Mouse (Mus musculus) cerebellum, adult 9-10 months (tissue): ENCODE measurements around the gene Ldhb.
"Not testable (repeated sequence)": the region's sequence is repeated elsewhere in the genome, so short reads cannot be mapped to it uniquely, and the experiment has no call there.

ENCODE experiments used
- DNase-seq: peaks from one replicate; pipeline ENCODE4 v3.0.0; 2022

Ldhb gene

DNA sequence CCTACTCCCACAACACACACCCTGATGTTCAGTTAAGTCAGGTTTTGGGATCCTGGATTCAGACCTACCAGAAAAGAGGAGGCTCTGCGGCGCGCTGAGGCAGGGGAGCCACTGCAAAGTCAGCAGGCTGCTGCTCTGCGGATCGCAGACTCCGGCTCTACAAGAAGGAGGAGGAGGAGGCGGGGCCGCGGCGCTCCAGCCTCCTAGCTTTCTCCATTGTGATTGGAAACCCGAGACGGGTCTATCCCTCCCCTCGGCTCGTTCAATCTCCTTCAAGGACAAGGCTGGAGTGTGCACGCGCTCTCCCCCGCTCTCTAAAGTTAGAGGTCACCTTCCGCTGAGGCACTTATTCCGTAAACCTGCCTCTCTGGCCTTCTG is at the start of gene Ldhb:
Gene Ldhb, minus strand, starts transcription at position 173 of the 378 bp plus-strand sequence.
- peak; percentile 92 for DNase-seq

DNA sequence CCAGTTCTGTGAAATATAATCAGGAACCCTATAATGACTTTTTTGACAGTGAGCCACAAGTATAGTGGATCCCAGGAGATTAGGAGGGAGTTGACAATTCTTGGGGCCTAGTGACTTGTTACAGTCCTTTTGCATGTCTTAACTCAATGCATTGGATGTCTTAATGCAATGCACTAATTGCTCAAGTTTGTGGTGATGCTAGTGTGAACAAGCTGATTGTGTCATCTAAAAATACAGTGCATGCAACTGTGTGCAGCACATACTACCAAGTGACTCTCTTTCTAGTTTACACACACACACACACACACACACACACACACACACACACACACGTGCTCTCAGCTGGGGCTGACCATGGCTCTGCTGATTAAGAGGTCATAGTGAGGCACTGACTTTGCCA is 48.2 kb upstream of the Ldhb start:
- DNase-seq: no peak

DNA sequence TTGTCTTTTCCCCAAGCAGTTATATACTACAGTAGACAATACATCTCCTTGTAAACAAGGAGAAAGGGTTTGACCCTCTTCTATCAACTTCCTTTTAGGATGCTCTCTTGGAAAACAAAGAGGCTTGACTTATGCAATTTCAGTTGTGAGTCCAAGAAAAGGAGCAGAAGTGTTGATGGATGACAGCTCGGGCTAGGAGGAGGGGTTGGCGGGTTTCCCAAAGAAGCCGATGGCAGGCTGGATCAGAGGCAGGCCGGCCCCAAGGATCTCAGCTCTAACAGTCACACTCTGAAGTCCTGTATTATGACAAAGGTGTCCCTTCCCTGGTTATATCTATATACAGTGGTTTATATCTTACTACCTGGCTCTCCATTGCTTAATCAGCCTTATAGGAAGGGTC is 43.7 kb upstream of the Ldhb start:
- DNase-seq: no peak

DNA sequence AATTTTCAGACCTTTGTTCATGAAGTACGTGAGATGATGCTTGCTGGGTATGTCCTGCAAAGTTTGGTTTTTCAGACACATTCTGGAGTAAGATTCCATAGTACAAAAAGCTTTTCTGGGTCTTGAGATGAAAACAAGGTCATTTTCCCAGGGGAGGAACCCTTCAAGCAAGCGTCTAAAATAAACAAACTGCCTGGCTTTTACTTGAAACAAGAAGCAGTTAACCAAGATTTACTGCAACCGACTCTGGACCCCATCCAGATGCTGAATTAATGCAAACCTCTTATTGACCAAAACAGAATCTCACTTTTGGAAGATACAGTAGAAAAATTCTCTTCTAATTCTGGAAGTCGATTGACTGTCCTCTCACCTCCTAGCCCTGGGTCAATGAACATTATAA is 43.1 kb upstream of the Ldhb start:
- DNase-seq: no peak

DNA sequence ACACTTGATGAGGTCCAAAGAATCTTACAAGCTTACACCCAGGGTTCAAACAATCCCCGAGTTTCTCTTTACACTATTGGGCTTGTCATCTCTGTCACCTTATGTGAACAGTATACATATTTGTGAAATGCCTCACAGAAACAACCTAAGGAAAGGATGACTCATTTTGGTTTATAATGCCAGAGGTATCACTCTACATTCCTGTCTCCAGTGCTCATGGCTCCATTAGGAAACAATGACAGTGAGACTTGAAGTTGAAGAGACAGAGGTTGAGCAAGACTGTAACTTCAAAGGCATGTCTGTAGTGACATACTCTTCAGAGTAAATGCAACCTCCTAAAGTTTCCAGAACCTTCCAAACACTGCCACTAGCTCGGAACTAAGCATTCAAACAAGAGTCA is 40.6 kb upstream of the Ldhb start:
- no peak for DNase-seq

DNA sequence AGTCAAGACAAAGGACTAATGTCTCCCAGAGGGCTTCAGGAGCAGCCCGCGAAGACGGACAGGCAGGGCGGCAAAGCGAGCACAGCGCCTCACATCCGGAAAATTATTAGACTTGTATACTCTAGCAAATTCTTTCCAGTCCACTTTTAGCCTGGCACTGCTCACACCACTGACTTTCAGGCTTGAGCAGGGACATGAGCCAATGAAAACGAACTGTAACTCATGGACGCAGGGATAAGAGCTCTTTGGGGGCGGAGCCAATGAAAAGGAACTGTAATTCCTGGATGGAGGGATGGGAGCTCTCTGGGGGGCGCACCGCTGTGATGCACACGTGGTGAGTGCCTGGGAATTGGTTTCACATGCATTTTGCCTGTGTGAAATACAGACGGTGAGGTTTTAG is 37.4 kb upstream of the Ldhb start:
- DNase-seq: no peak

DNA sequence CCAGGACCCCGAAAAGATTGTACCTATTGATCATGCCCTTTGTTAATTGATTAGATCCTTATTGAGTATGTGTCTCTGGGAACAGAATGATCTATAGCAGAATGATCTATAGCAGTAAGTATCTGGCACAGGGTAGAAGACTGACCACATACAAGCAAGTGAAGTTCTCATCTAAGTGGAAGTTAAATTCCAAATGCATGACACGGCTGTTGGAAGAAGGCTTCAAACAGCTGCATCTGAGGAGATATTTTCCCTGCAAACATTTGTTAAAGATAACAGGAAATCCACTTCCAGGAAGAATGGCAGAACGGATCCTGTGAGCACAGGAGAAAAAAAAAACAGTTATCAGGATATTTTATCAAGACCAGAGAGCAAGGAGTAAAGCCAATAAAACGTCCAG is 35.9 kb upstream of the Ldhb start:
- no peak for DNase-seq

DNA sequence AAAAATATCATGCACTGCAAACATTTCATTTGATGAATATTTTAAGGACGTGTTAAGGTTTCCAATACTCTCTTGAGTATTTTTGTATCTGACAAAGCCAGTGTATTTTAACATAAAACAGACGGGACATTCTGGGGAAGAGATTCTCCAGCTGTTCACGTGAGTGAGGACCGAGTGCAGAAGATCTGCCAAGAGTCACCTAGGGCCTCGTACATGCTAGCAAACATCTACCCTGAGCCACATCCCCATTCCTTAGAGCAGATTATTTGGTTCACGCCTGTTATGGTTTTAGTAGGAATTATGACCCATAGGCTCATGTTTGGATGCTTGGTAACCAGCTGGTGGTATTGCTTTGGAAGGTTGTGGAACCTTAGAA is 35.0 kb upstream of the Ldhb start:
- no peak for DNase-seq

DNA sequence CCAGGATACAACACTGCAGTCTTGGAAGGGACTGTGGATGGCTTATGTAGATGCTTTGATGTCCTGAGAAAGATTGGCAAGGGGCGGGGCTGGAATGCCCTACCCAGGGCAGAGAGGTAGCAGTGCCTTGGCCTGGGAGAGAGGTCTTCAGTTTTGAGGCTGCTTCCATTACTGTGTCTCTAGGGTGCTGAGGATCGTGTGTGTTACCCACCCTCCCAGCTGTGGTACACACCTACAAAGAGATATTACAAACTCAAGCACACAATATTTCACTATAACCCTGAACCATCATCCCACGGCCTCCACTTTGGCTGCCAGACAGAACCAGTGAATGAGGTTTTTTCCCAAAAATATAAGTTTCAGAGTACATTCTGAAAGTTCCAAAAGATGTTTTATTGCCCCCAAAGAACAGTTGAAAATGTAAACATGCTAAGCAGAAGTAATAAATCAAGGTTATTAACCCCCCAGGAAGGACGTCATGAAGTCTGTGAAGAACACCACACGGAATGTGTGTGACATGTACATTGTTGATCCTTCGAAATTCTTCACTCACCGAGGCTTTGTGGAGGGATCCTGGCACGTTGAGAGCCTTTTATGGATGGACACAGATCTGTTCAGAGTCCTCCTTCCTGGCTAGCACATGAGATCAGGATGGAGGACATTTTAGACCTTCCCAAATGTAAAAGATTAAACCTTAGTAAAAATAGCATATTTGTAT is 34.5 kb upstream of the Ldhb start:
- no peak for DNase-seq

DNA sequence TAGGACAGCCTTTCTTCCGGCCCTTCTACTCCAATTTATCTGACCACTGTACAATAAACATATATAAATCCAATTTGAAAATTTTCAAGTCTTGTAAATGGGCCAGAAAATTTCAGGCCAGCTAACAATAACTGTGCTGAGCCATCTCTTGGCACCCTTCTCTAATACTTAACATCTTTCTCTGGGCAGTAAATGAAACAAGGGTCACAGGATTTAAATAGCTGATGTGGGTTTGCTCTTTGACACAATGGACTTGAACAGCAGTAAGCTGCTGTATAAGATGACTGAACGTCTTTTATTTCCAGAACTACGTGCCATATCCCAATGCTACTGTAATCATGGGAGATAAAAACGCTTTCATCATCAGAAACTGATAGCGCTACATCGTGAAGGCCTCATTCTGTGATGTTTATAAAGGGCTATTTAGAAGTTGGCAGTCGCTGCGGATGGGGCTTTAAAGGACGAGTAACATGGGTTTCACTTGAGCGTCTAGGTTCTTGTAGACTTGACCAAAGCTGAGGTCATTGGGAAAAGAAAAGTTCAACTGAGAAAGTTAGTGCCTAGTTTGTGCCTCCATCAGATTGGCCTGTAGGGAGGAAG is 32.9 kb upstream of the Ldhb start:
- no peak for DNase-seq

DNA sequence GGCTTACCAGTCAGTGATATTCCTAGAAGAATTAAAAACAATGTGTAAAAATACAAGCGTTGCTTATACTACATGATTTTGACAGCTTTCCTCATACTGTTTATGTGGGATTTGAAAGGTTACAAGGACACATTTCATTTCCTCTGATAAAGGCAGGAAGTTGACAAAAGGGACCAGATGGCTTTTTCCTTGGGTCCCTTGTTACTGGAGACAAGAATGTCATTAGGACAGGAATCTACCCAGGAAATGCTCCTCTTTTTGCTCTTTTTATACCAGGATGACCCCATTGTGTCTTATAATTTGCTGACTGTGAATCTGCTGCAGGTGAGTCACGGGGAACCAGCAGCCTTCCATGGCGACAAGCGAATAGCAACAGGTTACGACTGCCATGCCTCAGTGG is 32.4 kb upstream of the Ldhb start:
- no peak for DNase-seq

DNA sequence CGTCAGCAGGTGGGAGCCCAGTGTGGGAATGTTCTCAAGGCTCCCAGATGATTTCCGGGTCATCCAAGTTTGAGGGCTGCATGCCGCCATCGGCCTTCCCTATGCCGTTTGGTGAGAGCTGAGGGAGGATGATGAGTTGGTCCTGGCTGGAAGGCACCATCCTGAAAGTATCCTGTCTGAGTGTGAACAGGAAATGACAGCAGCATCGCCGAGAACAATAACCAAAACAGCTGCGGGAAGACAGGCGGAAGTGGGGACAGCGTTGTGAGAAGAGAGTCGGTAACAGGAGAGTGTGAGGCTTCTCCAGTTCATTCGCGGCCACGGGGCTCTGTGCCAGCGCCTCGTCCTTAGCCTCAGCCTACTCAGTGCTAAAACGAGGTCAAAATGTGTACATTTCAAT is 30.7 kb upstream of the Ldhb start:
- DNase-seq: no peak

DNA sequence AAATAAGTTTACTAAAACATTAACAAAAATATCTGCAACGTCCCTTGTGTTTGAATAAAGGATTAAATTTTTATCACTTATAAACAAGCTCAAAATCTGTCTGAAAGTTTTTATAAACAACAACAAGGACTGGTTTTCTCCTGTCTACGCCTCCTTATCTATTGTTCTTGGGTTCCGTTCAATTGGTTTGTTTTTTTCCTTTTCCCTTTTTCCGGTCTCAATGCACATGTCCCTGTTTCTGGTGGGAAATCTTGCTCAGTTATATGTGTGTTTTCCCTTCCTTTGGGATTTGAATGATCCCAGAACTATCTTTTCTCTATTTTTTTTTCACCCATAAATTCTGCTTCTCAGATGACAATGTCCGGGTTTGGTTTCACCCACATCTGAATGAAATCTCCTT is 25.7 kb upstream of the Ldhb start:
- DNase-seq: no peak

DNA sequence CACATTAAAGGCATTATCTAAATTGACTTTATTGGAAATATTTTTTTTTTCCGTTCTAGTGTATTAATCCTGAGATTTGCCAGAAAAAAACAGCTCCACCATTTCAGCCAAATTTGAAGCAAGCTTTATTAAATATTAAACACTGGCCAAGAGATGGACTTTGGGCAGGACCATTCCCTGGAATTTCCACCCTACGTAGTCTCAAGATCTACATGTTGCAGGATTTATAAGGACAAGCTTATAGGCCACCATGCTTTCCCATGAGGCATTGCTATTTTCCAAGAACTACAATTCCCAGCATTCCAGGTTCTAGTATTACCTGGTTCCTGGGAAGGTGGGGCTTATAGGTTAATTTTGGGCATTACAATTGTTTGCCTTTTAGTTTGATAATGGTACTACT is 24.9 kb upstream of the Ldhb start:
- DNase-seq: no peak

DNA sequence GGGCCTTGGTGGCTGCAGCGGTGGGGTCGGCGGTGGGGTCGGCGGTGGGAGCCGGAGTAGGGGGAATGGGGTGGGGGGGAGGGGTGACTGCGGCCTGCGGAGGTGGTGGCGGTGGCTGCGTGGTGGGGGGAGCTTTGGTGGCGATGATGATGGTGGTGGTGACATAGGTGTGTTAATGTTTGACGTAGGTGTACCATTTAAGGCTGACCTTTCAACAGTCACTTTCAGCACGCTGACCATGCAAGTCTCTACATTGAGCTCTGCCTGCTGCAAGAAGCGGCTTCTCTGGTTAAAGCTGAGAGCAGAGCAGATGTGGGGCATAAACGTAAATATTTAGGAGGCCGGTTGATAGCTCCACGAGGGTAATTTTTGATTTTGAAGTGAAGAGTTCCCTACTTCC is 24.4 kb upstream of the Ldhb start:
- no peak for DNase-seq

DNA sequence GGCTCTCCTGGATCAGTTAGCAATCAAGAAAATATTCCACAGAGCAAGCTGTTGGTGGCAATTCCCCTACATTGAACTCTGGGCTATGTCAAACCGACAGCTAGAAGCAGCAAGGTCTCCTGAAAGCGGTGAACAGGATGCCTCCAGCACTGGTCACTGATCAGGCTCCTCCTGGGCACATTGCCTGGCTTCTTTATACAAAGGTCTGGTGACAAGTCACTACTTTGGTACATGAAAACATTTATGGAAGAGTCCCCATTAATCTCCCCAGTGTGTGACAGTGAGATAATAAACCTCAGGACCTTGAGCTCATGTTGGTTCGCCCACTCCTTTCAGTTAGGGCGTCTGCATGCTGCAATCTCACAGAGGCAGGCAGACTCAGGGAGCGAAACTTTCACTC is 22.6 kb upstream of the Ldhb start:
- DNase-seq: no peak

DNA sequence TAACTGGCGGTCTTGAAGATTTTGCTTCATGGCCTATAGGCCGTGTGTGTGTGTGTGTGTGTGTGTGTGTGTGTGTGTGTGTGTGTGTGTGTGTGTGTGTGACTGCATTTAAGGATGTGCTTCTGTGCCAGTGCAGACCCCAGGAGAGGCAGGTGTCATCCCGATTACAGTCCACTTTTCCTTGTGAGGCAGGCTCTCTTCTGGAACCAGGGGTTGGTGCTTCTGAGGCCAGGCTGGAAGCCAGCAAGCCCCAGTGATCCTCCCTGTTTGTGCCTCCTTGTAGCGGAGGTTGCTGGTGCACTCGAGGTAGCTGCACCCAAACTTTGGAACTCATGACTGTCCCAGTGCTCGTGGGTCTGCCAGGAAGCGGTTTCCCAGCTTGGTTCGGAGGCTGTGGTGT is 21.9 kb upstream of the Ldhb start:
- DNase-seq: no peak

DNA sequence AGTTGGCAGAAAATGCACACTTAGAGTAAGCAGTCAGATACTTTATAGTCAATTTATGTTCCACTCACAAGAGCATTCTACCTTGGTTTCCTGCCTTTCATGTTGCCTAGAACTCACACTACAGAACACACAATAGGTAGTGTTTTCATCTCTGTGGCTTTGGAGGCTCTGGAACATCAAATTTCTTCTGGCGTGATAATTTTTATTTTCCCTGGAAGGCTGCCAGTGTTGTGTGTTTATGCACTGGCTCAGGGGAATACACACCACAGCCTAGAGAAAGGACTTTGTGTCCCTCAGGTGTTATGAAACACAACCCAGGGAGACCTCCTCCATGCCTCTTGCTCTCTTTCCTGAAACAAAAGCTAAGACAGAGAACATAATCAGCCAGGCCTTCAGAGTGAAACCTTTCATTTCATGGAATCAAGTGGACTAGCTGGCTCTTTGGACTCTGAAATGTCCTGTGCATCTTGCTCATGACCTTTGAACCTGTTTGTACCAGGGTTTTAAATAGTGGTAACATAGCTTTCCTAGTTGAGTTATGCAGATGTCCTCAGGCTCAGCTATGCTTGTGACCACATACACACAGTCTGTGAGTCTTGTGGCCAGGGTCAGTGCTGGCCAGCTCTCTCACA is 20.3 kb upstream of the Ldhb start:
- no peak for DNase-seq

DNA sequence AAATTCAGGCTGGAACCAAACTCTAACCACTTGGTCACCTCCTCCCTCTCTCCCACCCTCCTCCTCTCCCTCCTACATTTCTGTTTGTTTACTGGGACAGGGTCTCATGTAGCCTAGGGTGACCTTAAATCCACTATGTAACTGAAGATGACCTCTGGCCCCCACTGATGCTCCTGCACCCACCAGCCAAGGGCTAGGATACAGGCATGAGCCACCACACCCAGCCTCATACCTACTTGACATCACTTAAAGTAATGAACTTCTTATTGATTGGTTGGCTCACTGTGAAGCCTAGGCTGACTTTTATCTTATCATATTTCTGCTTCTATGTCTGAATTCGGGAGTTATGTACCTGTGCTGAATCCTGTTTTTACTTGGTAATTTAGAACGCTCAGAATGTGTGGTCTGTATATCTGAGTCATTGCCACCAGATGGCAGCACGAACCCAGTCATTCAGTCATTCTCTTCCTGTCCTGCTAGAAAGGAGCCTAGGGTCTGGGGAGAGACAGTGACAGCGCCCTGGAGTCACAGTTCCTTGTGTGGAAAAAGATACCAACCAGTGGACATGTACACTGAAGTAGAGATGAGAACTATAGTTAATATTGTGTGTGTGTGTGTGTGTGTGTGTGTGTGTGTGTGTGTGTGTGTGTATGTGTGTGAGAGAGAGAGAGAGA is 17.0 kb upstream of the Ldhb start:
- peak; percentile 49 for DNase-seq

DNA sequence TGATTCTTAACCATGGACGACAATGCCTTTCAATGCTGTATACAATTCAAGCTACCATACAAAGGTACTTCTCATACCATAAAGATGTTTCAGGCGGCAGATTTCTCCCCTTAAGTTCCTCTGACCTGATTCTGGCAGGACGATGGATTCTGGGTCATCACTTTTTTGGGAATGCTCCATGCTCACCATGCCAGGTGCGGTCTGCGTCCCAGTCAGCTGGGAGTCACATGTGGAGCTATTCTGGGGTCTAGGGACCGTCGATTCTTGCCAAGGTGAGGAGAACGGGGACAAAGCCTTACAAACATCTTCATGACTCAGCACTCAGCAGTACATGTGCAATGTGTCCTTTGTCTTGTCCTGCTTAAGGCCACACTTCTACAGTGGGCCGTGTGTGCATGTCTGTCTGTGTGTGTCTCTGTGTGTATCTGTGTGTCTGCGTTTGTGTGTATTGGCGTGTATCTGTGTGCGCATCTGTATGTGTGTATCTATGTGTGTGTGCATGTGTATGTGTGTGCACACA is 13.9 kb upstream of the Ldhb start:
- DNase-seq: no peak

DNA sequence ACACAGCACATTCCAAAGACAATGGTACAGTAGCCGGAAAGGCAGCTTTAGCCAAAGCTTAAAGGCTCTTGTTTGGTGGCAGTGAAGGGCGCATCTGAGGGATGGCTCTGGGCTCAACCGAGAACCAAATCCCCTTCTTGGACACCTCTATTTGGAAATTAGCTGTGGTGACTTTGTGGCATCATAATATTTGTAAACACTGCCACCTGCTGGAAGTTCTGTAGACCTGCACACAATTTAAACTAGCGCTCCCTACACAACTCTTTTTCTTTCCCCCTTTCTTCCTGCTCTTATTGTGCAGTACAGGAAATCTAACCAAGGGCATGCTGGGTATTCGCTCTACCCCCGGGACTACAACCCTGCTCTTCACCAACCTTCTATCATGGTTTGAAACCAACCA is 11.4 kb upstream of the Ldhb start:
- DNase-seq: peak; percentile 46

DNA sequence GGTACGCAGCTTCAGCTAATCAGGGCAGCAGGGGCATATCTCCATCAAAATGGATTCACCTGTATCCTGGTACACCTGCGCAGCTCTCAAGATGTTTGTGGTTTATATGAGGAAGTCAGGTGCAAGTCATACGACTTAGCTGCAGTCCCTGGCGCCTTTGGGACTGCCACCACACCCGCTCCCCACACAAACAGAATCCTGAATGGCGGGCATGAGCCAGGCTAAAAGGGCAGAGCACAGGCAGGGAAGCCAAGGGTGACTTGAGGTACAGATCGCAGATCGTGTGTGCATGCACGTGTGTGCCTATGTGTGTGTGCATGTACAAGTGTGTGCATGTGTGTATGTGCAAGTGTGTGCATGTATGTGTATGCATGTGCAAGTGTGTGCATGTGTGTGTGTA is 7.6 kb upstream of the Ldhb start:
- not testable (repeated sequence) for DNase-seq

DNA sequence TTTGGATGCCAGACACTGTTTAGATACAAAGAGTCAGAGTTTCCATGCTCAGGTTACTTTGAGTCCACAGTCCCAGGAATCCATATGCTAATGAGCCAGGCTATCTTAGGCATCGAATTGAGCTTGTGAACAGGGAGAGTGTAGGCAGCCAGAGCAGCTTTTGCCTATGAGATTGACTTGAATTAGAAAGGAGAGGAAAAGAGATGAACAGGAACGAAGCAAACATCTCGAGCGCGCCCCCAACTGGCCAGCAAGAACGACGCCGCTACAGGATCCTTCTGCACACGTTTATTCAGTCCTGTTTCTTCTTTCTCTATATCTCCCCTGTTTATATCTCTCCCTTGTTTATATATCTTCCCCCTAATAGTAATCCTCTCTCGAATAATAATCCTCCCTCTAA is 7.2 kb upstream of the Ldhb start:
- peak; percentile 34 for DNase-seq

DNA sequence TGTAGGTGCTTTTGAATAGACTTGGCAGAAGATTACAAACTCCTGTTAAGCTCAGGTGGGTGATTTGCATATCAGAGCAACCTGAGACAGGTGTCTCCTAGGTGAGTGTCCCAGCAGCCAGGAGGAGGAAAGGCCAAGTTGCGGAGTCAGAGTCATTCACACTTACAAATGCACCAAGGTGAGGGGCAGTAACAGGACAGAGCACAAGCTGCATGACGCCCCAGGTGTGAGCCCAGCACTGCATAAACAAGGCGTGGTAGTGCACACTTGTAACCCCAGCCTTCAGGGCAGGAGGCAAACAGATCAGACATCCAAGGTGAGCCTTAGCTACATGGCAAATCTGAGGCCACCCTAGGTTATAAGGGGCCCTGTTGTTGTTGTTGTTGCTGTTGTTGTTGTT is 5.1 kb upstream of the Ldhb start:
- no peak for DNase-seq
